Mouse (Mus musculus) neutrophil, adult 5-6 weeks (primary cell): Measurements from ENCODE around the gene Pym1. TPM values are rescaled to one million over a fixed set of nuclear protein-coding genes. Genes with fewer than 3 reads are reported as not detected.

Experiments
- ATAC-seq: fragments of 151-379, 151-347 bp; 2 replicates; pipeline ENCODE4 v1.8.0; 2017; ENCODE audit warnings: mild to moderate bottlenecking, moderate TSS enrichment; ENCODE audit not compliant: insufficient number of reproducible peaks, poor library complexity, low FRiP score, severe bottlenecking; ENCODE audit errors: extremely low read depth
- total RNA-seq: library from RNA; stranded (forward); fragments of 200-1000 nt; gene quantifications from 2 replicates; pipeline ENCODE4 v1.2.3, GENCODE M21; 2017

Gene Pym1
- total RNA-seq, 1 experiment from 2014 or later = 56.3 TPM

DNA sequence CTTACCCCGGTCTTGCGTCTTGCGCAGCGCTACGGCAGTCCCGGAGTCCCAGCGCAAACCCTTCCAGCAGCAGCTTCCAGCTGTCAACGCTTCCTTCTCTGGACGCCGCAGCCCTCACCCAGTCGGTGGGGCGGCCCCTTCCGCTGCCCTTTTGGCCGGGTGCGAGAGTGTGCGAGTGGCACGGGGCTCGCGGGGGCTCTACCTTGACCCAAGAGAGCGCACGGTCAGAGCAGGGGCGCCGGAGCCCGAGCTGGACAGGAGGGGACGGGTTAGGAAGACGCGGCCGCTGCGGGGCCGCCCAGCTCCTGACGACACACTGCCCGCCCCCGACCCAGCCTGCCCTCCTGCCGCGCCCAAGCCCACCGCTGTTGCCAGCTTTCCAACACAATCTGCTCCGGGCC is 3.9 kb upstream of the Pym1 start:
- no peak for ATAC-seq

DNA sequence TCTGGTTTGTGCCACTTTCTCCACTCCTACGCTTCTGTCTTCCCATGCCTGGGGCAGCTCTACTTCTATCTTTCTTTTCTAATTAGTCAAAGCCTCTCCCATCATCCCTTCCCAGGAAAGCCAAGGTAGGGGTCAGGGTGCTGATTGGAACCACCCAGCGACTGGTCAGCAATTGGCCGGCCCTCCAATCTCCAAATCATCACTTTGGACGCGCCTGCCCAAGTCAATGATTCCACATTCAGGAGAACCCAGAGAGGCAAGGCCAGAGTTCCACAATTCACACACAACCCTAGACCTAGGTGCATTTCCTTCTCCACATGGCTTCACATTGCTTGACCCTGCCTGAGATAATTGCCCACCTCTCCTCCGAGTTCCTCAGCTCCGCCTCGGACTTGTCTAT is 3.5 kb upstream of the Pym1 start:
- no peak for ATAC-seq

- peak; percentile 21; the same call in 1 of the 2 replicates for ATAC-seq
Measured at GRCm38 (mm10) chr10:128744680-128745601, 2.7 kb upstream of the Pym1 start, which contains the start of gene Dgka. Gene Dgka (minus strand): TSS chr10:128744855.

- peak; percentile 51 for ATAC-seq
Measured at GRCm38 (mm10) chr10:128745946-128746613, 1.6 kb upstream of the Pym1 start.

- ATAC-seq = no peak
Measured at GRCm38 (mm10) chr10:128746972-128747645, 580 bp upstream of the Pym1 start.

- peak; percentile 70 for ATAC-seq
Measured at GRCm38 (mm10) chr10:128748252-128748864, 669 bp downstream of the Pym1 start.

DNA sequence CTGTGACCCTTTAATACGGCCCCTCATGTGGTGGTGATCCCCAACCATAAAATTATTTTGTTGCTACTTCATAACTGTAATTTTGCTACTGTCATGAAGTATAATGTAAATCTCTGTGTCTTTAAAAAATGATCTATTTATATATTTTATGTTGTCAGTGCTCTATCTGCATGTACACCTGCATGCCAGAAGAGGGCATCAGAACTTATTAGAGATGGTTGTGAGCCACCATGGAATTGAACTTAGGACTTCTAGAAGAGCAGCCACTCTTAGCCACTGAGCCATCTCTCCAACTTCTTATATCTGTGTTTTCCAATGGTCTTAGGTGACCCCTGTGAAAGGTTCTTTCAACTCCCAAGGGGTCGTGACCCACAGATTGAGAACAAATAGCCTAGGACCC is 25.2 kb downstream of the Pym1 start:
- no peak for ATAC-seq

DNA sequence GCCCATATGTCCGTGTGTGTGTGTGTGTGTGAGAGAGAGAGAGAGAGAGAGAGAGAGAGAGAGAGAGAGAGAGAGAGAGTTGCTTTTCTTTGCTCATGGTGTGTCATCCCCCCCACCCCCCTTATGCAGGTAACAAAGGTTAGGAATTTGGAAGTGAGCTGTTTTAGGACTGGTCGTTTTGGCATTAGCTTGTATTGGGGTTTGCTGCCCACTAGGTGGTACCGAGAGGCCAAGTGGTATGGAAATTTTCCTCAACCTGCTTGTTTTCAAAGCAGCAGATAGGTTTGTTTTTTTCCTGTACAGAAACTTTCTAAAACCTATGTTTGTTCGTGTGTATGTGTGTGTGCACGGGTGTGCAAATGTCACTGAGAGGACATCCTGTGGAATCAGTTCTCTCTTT is 26.0 kb downstream of the Pym1 start:
- 0 out of 2 replicates have a peak, but pooled peaks have one; percentile 16 for ATAC-seq

GRCm38 (mm10) chr10:128778441-128778840 is 30.8 kb downstream of the Pym1 start:
- ATAC-seq = no peak

- ATAC-seq = peak; percentile 93
Measured at GRCm38 (mm10) chr10:128779011-128779795, 31.5 kb downstream of the Pym1 start.

- no peak for ATAC-seq
Measured at GRCm38 (mm10) chr10:128780200-128780599, 32.5 kb downstream of the Pym1 start.

DNA sequence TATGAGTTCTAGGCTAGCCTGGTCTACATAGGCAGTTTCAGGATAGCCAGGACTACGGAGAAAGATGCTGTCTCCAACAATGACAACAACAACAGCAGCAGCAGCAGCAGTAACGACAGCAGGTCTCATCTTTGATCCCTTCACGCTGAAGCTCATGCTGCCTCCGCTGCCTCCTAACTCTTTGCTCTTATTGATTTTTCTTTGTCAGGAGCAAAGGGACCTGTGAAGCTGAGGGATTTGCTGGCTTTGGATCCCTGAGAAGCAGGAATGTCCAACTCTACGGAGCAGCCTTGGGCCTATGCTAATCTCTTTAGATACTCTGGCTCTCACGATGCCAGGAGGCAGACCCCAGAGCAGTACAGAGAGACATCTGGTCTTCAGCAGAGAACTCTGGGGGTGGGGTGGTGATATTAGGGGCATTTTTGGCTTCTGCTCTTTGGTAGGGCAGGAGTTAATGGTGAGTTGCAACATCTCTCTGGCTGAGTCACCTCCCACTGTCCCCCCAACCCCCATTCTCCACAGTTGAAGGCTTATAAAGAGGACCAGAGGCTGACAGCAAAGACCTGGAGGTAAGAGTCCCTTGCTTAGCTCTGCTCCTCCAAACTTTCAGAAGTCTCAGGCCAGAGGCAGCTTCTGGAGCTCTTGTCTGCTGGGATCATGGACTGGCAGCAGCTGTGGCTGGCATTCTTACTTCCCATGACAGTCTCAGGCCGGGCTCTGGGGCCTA is 42.9 kb downstream of the Pym1 start, which contains the start of gene Mmp19:
TSS of gene Mmp19 (plus strand) at position 513 of the 727 bp plus-strand sequence.
- no peak for ATAC-seq

DNA sequence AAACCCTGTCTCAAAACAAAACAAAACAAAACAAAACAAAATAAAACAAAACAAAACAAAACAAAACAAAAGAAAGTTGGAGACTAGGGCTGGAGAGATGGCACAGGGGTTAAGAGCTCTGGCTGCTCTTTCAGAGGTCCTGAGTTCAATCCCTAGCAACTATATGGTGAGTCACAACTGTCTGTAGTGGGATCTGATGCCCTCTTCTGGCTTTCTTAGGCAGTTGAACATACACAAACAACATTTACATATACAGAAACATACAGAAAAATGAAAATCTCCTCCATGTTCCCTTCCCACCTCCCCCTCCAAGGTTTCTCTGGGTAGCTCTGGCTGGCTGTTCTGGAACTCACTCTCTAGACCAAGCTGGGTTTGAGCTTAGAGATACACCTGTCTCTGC is 44.4 kb downstream of the Pym1 start:
- ATAC-seq = no peak

DNA sequence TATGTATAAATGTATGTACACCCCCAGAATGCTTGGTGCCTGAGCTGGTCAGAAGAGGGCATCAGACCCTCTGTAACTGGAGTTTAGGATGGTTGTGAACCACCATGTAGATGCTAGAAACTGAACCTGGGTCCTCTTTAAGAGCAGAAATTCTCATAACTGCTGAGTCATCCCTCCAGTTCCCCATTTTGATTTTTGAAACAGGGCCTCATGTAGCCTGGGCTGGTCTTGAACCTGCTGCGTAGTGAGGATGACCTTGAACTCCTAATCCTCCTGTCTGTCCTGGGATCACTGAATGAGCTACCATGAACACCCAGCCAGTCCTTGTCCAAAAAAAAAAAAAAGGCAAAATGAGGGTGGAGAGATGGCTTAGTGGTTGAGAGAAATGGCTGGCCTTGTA is 45.6 kb downstream of the Pym1 start:
- no peak for ATAC-seq

GRCm38 (mm10) chr10:128794391-128794790 is 46.7 kb downstream of the Pym1 start:
- no peak for ATAC-seq

GRCm38 (mm10) chr10:128795581-128795980 is 47.9 kb downstream of the Pym1 start:
- no peak for ATAC-seq

DNA sequence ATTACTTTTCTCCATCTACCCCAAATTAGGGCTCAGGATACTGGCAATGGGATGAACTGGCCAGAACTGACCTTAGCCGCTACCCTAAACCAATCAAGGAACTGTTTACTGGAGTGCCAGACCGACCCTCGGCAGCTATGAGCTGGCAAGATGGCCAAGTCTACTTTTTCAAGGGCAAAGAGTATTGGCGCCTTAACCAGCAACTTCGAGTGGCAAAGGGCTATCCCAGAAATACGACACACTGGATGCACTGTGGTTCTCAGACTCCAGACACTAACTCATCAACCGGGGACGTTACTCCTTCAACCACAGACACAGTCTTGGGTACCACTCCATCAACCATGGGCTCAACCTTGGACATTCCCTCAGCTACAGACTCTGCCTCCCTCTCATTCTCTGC is 51.0 kb downstream of the Pym1 start:
- no peak for ATAC-seq
